Mouse (Mus musculus): ENCODE data around the gene Ephb4. TPM values are rescaled to one million over a fixed set of nuclear protein-coding genes. Genes with fewer than 3 reads are reported as not detected.

Gene Ephb4
- polyA plus RNA-seq, 1 experiment: not detected

- Histone ChIP-seq H3K4me1 (peaks cover 16% of the 10 kb centered on the region), H3K4me3 (replicated peaks) (no peak overlapping the region), H3K27me3 (replicated peaks) (peaks cover 49% of the 10 kb centered on the region), H3K36me3 (replicated peaks; ENCODE audit: low read length) (no peaks in the 10 kb centered on the region), H3K9me3 (peaks cover 16% of the 10 kb centered on the region)
- TF ChIP-seq GATA1 (IDR thresholded peaks at IDR 0.05; ENCODE audit: borderline replicate concordance, low read length): no peak
- TF ChIP-seq FLI1 (IDR thresholded peaks at IDR 0.05; ENCODE audit: low read length): no peak
These were observed 6.5 kb upstream of the Ephb4 start for GRCm38 (mm10) chr5:137343412-137343811.

- peaks cover 16% of the 10 kb centered on the region for H3K9me3 ChIP-seq
- H3K4me3 ChIP-seq (replicated peaks): no peak overlapping the region
- TF ChIP-seq GATA1 (IDR thresholded peaks at IDR 0.05; ENCODE audit: borderline replicate concordance, low read length): no peak
- no peak for TF ChIP-seq FLI1 (IDR thresholded peaks at IDR 0.05; ENCODE audit: low read length)
These were observed 6.0 kb upstream of the Ephb4 start for GRCm38 (mm10) chr5:137343869-137344268.

GRCm38 (mm10) chr5:137345821-137346220 is 4.1 kb upstream of the Ephb4 start:
- Histone ChIP-seq H3K4me3 (replicated peaks) (no peak overlapping the region), H3K9me3 (peaks cover 16% of the 10 kb centered on the region), H3K36me3 (replicated peaks; ENCODE audit: low read length) (no peaks in the 10 kb centered on the region), H3K27me3 (replicated peaks) (peaks cover 57% of the 10 kb centered on the region), H3K4me1 (peaks cover 20% of the 10 kb centered on the region)
- TF ChIP-seq GATA1 (IDR thresholded peaks at IDR 0.05; ENCODE audit: borderline replicate concordance, low read length): no peak
- TF ChIP-seq FLI1 (IDR thresholded peaks at IDR 0.05; ENCODE audit: low read length): no peak

More at GRCm38 (mm10) chr5:137343869-137344268, 6.0 kb upstream of the Ephb4 start:
- H3K4me1 ChIP-seq: peaks cover 16% of the 10 kb centered on the region
- no peaks in the 10 kb centered on the region for H3K36me3 ChIP-seq (replicated peaks; ENCODE audit: low read length)
- peaks cover 54% of the 10 kb centered on the region for H3K27me3 ChIP-seq (replicated peaks)

- H3K4me3 ChIP-seq (replicated peaks): no peak overlapping the region
- no peak for TF ChIP-seq FLI1 (IDR thresholded peaks at IDR 0.05; ENCODE audit: low read length)
- no peak for TF ChIP-seq GATA1 (IDR thresholded peaks at IDR 0.05; ENCODE audit: borderline replicate concordance, low read length)
- peaks cover 16% of the 10 kb centered on the region for H3K9me3 ChIP-seq
- no peaks in the 10 kb centered on the region for H3K36me3 ChIP-seq (replicated peaks; ENCODE audit: low read length)
- H3K4me1 ChIP-seq: peaks cover 20% of the 10 kb centered on the region
- H3K27me3 ChIP-seq (replicated peaks): peaks cover 62% of the 10 kb centered on the region
These were observed 3.5 kb upstream of the Ephb4 start for GRCm38 (mm10) chr5:137346388-137346787.

- no peak overlapping the region for H3K4me3 ChIP-seq (replicated peaks)
- H3K9me3 ChIP-seq: peaks cover 16% of the 10 kb centered on the region
- no peaks in the 10 kb centered on the region for H3K36me3 ChIP-seq (replicated peaks; ENCODE audit: low read length)
- H3K4me1 ChIP-seq: peaks cover 20% of the 10 kb centered on the region
- TF ChIP-seq FLI1 (IDR thresholded peaks at IDR 0.05; ENCODE audit: low read length) (no peak), GATA1 (IDR thresholded peaks at IDR 0.05; ENCODE audit: borderline replicate concordance, low read length) (no peak)
- H3K27me3 ChIP-seq (replicated peaks): peaks cover 68% of the 10 kb centered on the region
These were observed 2.9 kb upstream of the Ephb4 start for GRCm38 (mm10) chr5:137346983-137347382.

GRCm38 (mm10) chr5:137347856-137348255 is 2.1 kb upstream of the Ephb4 start:
- peaks cover 75% of the 10 kb centered on the region for H3K27me3 ChIP-seq (replicated peaks)
- no peaks in the 10 kb centered on the region for H3K36me3 ChIP-seq (replicated peaks; ENCODE audit: low read length)
- no peak overlapping the region for H3K4me3 ChIP-seq (replicated peaks)
- H3K9me3 ChIP-seq: peaks cover 16% of the 10 kb centered on the region
- TF ChIP-seq FLI1 (IDR thresholded peaks at IDR 0.05; ENCODE audit: low read length) (no peak), GATA1 (IDR thresholded peaks at IDR 0.05; ENCODE audit: borderline replicate concordance, low read length) (no peak)
- peaks cover 20% of the 10 kb centered on the region for H3K4me1 ChIP-seq

- TF ChIP-seq GATA1 (IDR thresholded peaks at IDR 0.05; ENCODE audit: borderline replicate concordance, low read length): no peak
- TF ChIP-seq FLI1 (IDR thresholded peaks at IDR 0.05; ENCODE audit: low read length): no peak
- Histone ChIP-seq H3K4me1 (peaks cover 20% of the 10 kb centered on the region), H3K36me3 (replicated peaks; ENCODE audit: low read length) (no peaks in the 10 kb centered on the region), H3K9me3 (peaks cover 11% of the 10 kb centered on the region), H3K4me3 (replicated peaks) (no peak overlapping the region), H3K27me3 (replicated peaks) (peaks cover 80% of the 10 kb centered on the region)
These were observed 1.2 kb upstream of the Ephb4 start for GRCm38 (mm10) chr5:137348482-137349383.

- peaks cover 78% of the 10 kb centered on the region for H3K27me3 ChIP-seq (replicated peaks)
These were observed 522 bp downstream of the Ephb4 start for GRCm38 (mm10) chr5:137350205-137351057.

GRCm38 (mm10) chr5:137351058-137351380 is 1.1 kb downstream of the Ephb4 start:
- Histone ChIP-seq H3K27me3 (replicated peaks) (peaks cover 75% of the 10 kb centered on the region), H3K4me3 (replicated peaks) (no peak overlapping the region), H3K36me3 (replicated peaks; ENCODE audit: low read length) (no peaks in the 10 kb centered on the region), H3K9me3 (no peaks in the 10 kb centered on the region), H3K4me1 (peaks cover 20% of the 10 kb centered on the region)
- TF ChIP-seq GATA1 (IDR thresholded peaks at IDR 0.05; ENCODE audit: borderline replicate concordance, low read length): no peak
- no peak for TF ChIP-seq FLI1 (IDR thresholded peaks at IDR 0.05; ENCODE audit: low read length)

More at GRCm38 (mm10) chr5:137350205-137351057, 522 bp downstream of the Ephb4 start:
- no peak for TF ChIP-seq FLI1 (IDR thresholded peaks at IDR 0.05; ENCODE audit: low read length)
- TF ChIP-seq GATA1 (IDR thresholded peaks at IDR 0.05; ENCODE audit: borderline replicate concordance, low read length): no peak
- Histone ChIP-seq H3K4me3 (replicated peaks) (peak overlapping the region; percentile 50), H3K4me1 (peaks cover 20% of the 10 kb centered on the region), H3K9me3 (no peaks in the 10 kb centered on the region), H3K36me3 (replicated peaks; ENCODE audit: low read length) (no peaks in the 10 kb centered on the region)
